ENCODE assay signal across 8 mouse cellular contexts in genomic region chr5:30647396-30647795, GRCm38 (mm10). TPM values are rescaled to one million over a fixed set of nuclear protein-coding genes. Genes with fewer than 3 reads are reported as not detected.
A peak's percentile ranks its signal among the peaks of the same experiment; 100 is the strongest.
DNase-seq lines count a peak whose midpoint lies in the region; ATAC-seq and TF ChIP-seq lines count a peak whose summit lies in the region.

No protein-coding gene starts in this region.

- no peak for TF ChIP-seq RAD21 in MEL (IDR thresholded peaks at IDR 0.05; ENCODE audit: low read depth, low read length)

- peak overlapping the region; percentile 88 for H3K4me3 ChIP-seq in heart, embryonic 15.5 days
- peak overlapping the region; percentile 83 to 90 for H3K4me3 ChIP-seq in MEL (ENCODE audit: control insufficient read depth in 1 of 2, insufficient read depth in 1 of 2, low read depth in 2 of 2, low read length in 2 of 2)
- peak overlapping the region; percentile 82 for H3K4me3 ChIP-seq in forebrain, embryonic 16.5 days (replicated peaks; ENCODE audit: low read length)
- H3K4me3 ChIP-seq in midbrain, embryonic 10.5 days, result peak overlapping the region; percentile 86

- H3K27me3 ChIP-seq in heart, embryonic 15.5 days, result 0 out of 2 replicates have a peak, but pooled peaks cover 2% of the 10 kb centered on the region
- H3K27me3 ChIP-seq in MEL (ENCODE audit: control insufficient read depth in 1 of 2, insufficient read depth in 2 of 2, low read length in 2 of 2), result no peaks in the 10 kb centered on the region; a peak in 1 of 4 replicates
- H3K27me3 ChIP-seq in forebrain, embryonic 16.5 days (replicated peaks; ENCODE audit: control insufficient read depth, insufficient read depth, low read length), result no peaks in the 10 kb centered on the region
- no peaks in the 10 kb centered on the region for H3K27me3 ChIP-seq in midbrain, embryonic 10.5 days (ENCODE audit: low read depth, poor library complexity, severe bottlenecking)

- 15% methylated on average over 9 of the region's 9 CpGs for WGBS in heart, embryonic 15.5 days
- 17% methylated on average over 9 of the region's 9 CpGs for WGBS in forebrain, embryonic 16.5 days
- 20% methylated on average over 9 of the region's 9 CpGs for WGBS in midbrain, embryonic 10.5 days

- H3K79me2 ChIP-seq in MEL (ENCODE audit: control insufficient read depth, insufficient read depth, low read length, poor library complexity), result peaks cover 8% of the 10 kb centered on the region

- no peaks in the 10 kb centered on the region for H3K9me3 ChIP-seq in heart, embryonic 15.5 days (replicated peaks)
- H3K9me3 ChIP-seq in MEL (replicated peaks; ENCODE audit: insufficient read depth, low read length), result no peaks in the 10 kb centered on the region
- no peaks in the 10 kb centered on the region for H3K9me3 ChIP-seq in forebrain, embryonic 16.5 days (ENCODE audit: control insufficient read depth, low read length)
- H3K9me3 ChIP-seq in midbrain, embryonic 10.5 days (replicated peaks), result no peaks in the 10 kb centered on the region

- peak overlapping the region; percentile 77 for H3K9ac ChIP-seq in heart, embryonic 15.5 days
- H3K9ac ChIP-seq in MEL (ENCODE audit: control insufficient read depth, low read depth, low read length, poor library complexity, severe bottlenecking), result peak overlapping the region; percentile 55
- peak overlapping the region; percentile 77 for H3K9ac ChIP-seq in forebrain, embryonic 16.5 days (replicated peaks; ENCODE audit: low read depth, low read length)

- no peak for DNase-seq in heart, adult 9 months (ENCODE audit: low spot score in 2 of 2)
- DNase-seq in MEL (ENCODE audit: low read depth, low spot score), result no peak
- no peak for DNase-seq in midbrain, embryonic 10.5 days (ENCODE audit: low spot score)
- DNase-seq in T-cell, adult 2 months (ENCODE audit: low spot score), result no peak
- DNase-seq in layer of hippocampus, postnatal 36 days, result no peak
- no peak for DNase-seq in adrenal gland, postnatal 14 days

- TF ChIP-seq EP300 in MEL (IDR thresholded peaks at IDR 0.05; ENCODE audit: low read depth in 1 of 2, low read length in 2 of 2), result no peak

- peak overlapping the region; percentile 71 for H3K27ac ChIP-seq in heart, embryonic 15.5 days
- no peak overlapping the region for H3K27ac ChIP-seq in MEL (ENCODE audit: control insufficient read depth, low read depth, low read length)
- H3K27ac ChIP-seq in forebrain, embryonic 16.5 days (ENCODE audit: low read length), result peak overlapping the region; percentile 63; the same call in 1 of the 2 replicates
- H3K27ac ChIP-seq in midbrain, embryonic 10.5 days (replicated peaks), result peak overlapping the region; percentile 81

- H3K4me2 ChIP-seq in heart, embryonic 15.5 days, result peak overlapping the region; percentile 86
- peak overlapping the region; percentile 96 for H3K4me2 ChIP-seq in forebrain, embryonic 16.5 days (ENCODE audit: low read length)

- H3K36me3 ChIP-seq in heart, embryonic 15.5 days, result 0 out of 2 replicates have a peak, but pooled peaks cover 3% of the 10 kb centered on the region
- H3K36me3 ChIP-seq in MEL (ENCODE audit: control insufficient read depth in 1 of 2, insufficient read depth in 2 of 2, low read length in 2 of 2), result peaks cover 0 to 15% of the 10 kb centered on the region in 2 experiments; a peak in 2 of 4 replicates
- no peaks in the 10 kb centered on the region for H3K36me3 ChIP-seq in forebrain, embryonic 16.5 days (ENCODE audit: control insufficient read depth, insufficient read depth)
- peaks cover 8% of the 10 kb centered on the region; the same call in 1 of the 2 replicates for H3K36me3 ChIP-seq in midbrain, embryonic 10.5 days

- no peak for ATAC-seq in heart, embryonic 15.5 days (replicated peaks; ENCODE audit: insufficient number of reproducible peaks, insufficient read depth, low FRiP score, low read depth)
- no peak; the same call in 1 of the 2 replicates for ATAC-seq in forebrain, embryonic 16.5 days

- H3K4me1 ChIP-seq in heart, embryonic 15.5 days (replicated peaks), result peaks cover 39% of the 10 kb centered on the region
- H3K4me1 ChIP-seq in MEL (ENCODE audit: control insufficient read depth in 1 of 2, insufficient read depth in 2 of 2, low read length in 2 of 2), result peaks cover 6 to 21% of the 10 kb centered on the region in 2 experiments
- peaks cover 15% of the 10 kb centered on the region for H3K4me1 ChIP-seq in forebrain, embryonic 16.5 days (replicated peaks; ENCODE audit: control insufficient read depth, insufficient read depth, low read length)
- peaks cover 29% of the 10 kb centered on the region for H3K4me1 ChIP-seq in midbrain, embryonic 10.5 days

- TF ChIP-seq POLR2A in MEL (IDR thresholded peaks at IDR 0.05; ENCODE audit: control insufficient read depth in 1 of 2, insufficient read depth in 1 of 2, low read depth in 1 of 2, low read length in 2 of 2, poor library complexity in 1 of 2), result no peak

- no peak for TF ChIP-seq CTCF in MEL (IDR thresholded peaks at IDR 0.05 in 2 of 3, conservative IDR thresholded peaks at IDR 0.05 in 1 of 3; ENCODE audit: control insufficient read depth in 1 of 3, insufficient read depth in 1 of 3, low read depth in 2 of 3, low read length in 3 of 3, poor library complexity in 1 of 3, severe bottlenecking in 1 of 3)

TF ChIP-seq in MEL, 35 proteins besides CTCF, POLR2A, EP300 and RAD21:
- TF ChIP-seq CHD1 (IDR thresholded peaks at IDR 0.05; ENCODE audit: low read depth, low read length) (no peak), MAFK (IDR thresholded peaks at IDR 0.05; ENCODE audit: borderline replicate concordance, low read depth, low read length) (no peak), MYC (IDR thresholded peaks at IDR 0.05; ENCODE audit: low read depth, low read length) (no peak), ETS1 (IDR thresholded peaks at IDR 0.05; ENCODE audit: low read depth, low read length) (no peak), UBTF (IDR thresholded peaks at IDR 0.05; ENCODE audit: borderline replicate concordance, insufficient read depth, low read depth, low read length) (no peak), SMC3 (IDR thresholded peaks at IDR 0.05; ENCODE audit: low read depth, low read length) (no peak)
TF ChIP-seq in MEL: peak in this region for 0.

RNA-seq across cellular contexts. Expression of gene Slc35f6, which starts 0.3 kb away (rescaled TPM):
- 22.2 and 28.2 TPM in 2 replicates for polyA plus RNA-seq in heart, embryonic 15.5 days (2015; fragmentation: Nextera tagmentation; extraction: Ambion mirVana)
- 15.7 and 18.0 TPM in 2 replicates for total RNA-seq in MEL (2012; rRNA removed)
- 10 to 100 TPM in 1 of 2 experiments, not detected in 1; 32.4 TPM for polyA plus RNA-seq in MEL (2012; ENCODE audit: insufficient read depth in 1 of 2, insufficient read length in 2 of 2, low read depth in 1 of 2, low replicate concordance in 2 of 2, missing spikeins in 1 of 2)
- polyA plus RNA-seq in forebrain, embryonic 16.5 days (2015; fragmentation: Nextera tagmentation; extraction: Ambion mirVana), result 30.1 and 32.5 TPM in 2 replicates
- 26.7 and 30.3 TPM in 2 replicates for polyA plus RNA-seq in midbrain, embryonic 10.5 days (2016; fragmentation: Nextera tagmentation; extraction: Ambion mirVana)
- 10 to 100 TPM; 34.2 to 35.3 TPM for total RNA-seq in layer of hippocampus, postnatal 36 days (2021)
- 33.9 and 38.9 TPM in 2 replicates for total RNA-seq in adrenal gland, postnatal 14 days (2021)

RNA-seq across cellular contexts. Expression of gene Cenpa, which starts 19.2 kb away (rescaled TPM):
- 210 and 218 TPM in 2 replicates for polyA plus RNA-seq in heart, embryonic 15.5 days (2015; fragmentation: Nextera tagmentation; extraction: Ambion mirVana)
- 341 and 345 TPM in 2 replicates for total RNA-seq in MEL (2012; rRNA removed)
- 100 to 1,000 TPM; 100 to 566 TPM for polyA plus RNA-seq in MEL (2012; ENCODE audit: insufficient read depth in 1 of 2, insufficient read length in 2 of 2, low read depth in 1 of 2, low replicate concordance in 2 of 2, missing spikeins in 1 of 2)
- 95.3 and 114 TPM in 2 replicates for polyA plus RNA-seq in forebrain, embryonic 16.5 days (2015; fragmentation: Nextera tagmentation; extraction: Ambion mirVana)
- 413 and 444 TPM in 2 replicates for polyA plus RNA-seq in midbrain, embryonic 10.5 days (2016; fragmentation: Nextera tagmentation; extraction: Ambion mirVana)
- total RNA-seq in layer of hippocampus, postnatal 36 days (2021), result 1 to 10 TPM; 3.5 to 4.0 TPM
- 39.0 and 39.1 TPM in 2 replicates for total RNA-seq in adrenal gland, postnatal 14 days (2021)

RNA-seq across cellular contexts. Expression of gene Kcnk3, which starts 59.4 kb away (rescaled TPM):
- polyA plus RNA-seq in heart, embryonic 15.5 days (2015; fragmentation: Nextera tagmentation; extraction: Ambion mirVana), result 16.5 and 27.5 TPM in 2 replicates
- total RNA-seq in MEL (2012; rRNA removed), result not detected in 2 replicates
- polyA plus RNA-seq in MEL (2012; ENCODE audit: insufficient read depth in 1 of 2, insufficient read length in 2 of 2, low read depth in 1 of 2, low replicate concordance in 2 of 2, missing spikeins in 1 of 2), result not detected
- 2.8 and 3.5 TPM in 2 replicates for polyA plus RNA-seq in forebrain, embryonic 16.5 days (2015; fragmentation: Nextera tagmentation; extraction: Ambion mirVana)
- 0.12 and 0.27 TPM in 2 replicates for polyA plus RNA-seq in midbrain, embryonic 10.5 days (2016; fragmentation: Nextera tagmentation; extraction: Ambion mirVana)
- total RNA-seq in layer of hippocampus, postnatal 36 days (2021), result 1 to 10 TPM; 7.7 to 9.8 TPM
- total RNA-seq in adrenal gland, postnatal 14 days (2021), result 678 and 701 TPM in 2 replicates
